ENCODE assay signal across 19 mouse cellular contexts in the genomic region with DNA sequence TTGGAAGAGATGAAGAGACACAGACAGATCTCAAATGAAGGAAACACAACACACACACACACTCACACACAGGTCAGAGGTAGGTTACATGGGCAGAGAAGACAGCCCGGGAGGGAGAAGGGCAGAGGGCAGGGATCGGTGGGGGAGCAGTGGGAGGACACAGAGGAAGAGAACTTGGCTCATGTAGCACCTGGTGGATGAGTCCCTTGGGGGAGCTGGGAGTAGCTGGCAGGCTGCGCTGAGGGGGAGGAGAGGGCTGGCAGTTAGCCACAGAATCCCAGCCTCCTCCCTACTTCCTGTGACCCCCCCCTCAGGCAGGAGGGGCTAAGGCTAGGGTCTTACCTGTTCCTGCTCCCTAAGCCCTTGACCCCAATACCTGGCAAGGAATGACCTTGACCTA. TPM values are rescaled to one million over a fixed set of nuclear protein-coding genes. Genes with fewer than 3 reads are reported as not detected.
DNase-seq lines count a peak whose midpoint lies in the region; ATAC-seq and TF ChIP-seq lines count a peak whose summit lies in the region.
"Had no signal": no experiment of that assay in that cellular context is flagged by ENCODE, and none has a peak within 500 bp of the region (broad histone marks: within the 10 kb centered on the region; RNA-seq: fewer than 3 reads in every experiment).

A gene (minus strand): TSS at position 300 of the 400 bp plus-strand sequence.

- no peak for ATAC-seq in embryonic facial prominence, embryonic 14.5 days (ENCODE audit: low read depth)
- no peak for ATAC-seq in kidney, postnatal 0 days (replicated peaks; ENCODE audit: low FRiP score, low read depth)
- no peak for ATAC-seq in kidney, embryonic 14.5 days (ENCODE audit: low FRiP score, low TSS enrichment)
- ATAC-seq: liver, embryonic 12.5 days had no signal

- H3K9ac ChIP-seq in embryonic facial prominence, embryonic 14.5 days (ENCODE audit: low read depth, low read length) = no peak within 1 kb of the TSS
- no peak within 1 kb of the TSS for H3K9ac ChIP-seq in kidney, postnatal 0 days (ENCODE audit: low read depth, low read length)
- no peak within 1 kb of the TSS for H3K9ac ChIP-seq in kidney, embryonic 14.5 days (ENCODE audit: low read depth, low read length)
- H3K9ac ChIP-seq: embryonic facial prominence, embryonic 12.5 days; hindbrain, embryonic 15.5 days; liver, embryonic 12.5 days had no signal

- no peak within 1 kb of the TSS for H3K27ac ChIP-seq in embryonic facial prominence, embryonic 14.5 days (replicated peaks; ENCODE audit: low read depth, low read length)
- no peak within 1 kb of the TSS for H3K27ac ChIP-seq in embryonic facial prominence, embryonic 10.5 days (replicated peaks)
- no peak within 1 kb of the TSS for H3K27ac ChIP-seq in kidney, postnatal 0 days
- no peak within 1 kb of the TSS for H3K27ac ChIP-seq in kidney, embryonic 14.5 days (ENCODE audit: low read depth, low read length)
- H3K27ac ChIP-seq: embryonic facial prominence, embryonic 12.5 days; hindbrain, embryonic 15.5 days; limb, embryonic 10.5 days; liver, embryonic 12.5 days; midbrain, embryonic 10.5 days had no signal

- DNase-seq in embryonic facial prominence, embryonic 14.5 days (ENCODE audit: low spot score) = peak; percentile 13
- DNase-seq in embryonic facial prominence, embryonic 10.5 days (ENCODE audit: low spot score) = no peak
- peak; percentile 11 for DNase-seq in kidney, postnatal 0 days (ENCODE audit: low spot score)
- peak; percentile 12 to 42 for DNase-seq in adrenal gland, postnatal 36 days
- peak; percentile 23 to 27 for DNase-seq in kidney, postnatal 4 days
- no peak for DNase-seq in left cerebral cortex, postnatal 14 days (ENCODE audit: low spot score in 2 of 2)
- DNase-seq in spleen, postnatal 4 days (ENCODE audit: low spot score in 2 of 2) = no peak
- DNase-seq: cerebellum, postnatal 25 days; gastrocnemius, postnatal 14 days; lung, postnatal 36 days had no signal

- no peak within 1 kb of the TSS for H3K4me2 ChIP-seq in embryonic facial prominence, embryonic 14.5 days (ENCODE audit: low read depth, low read length)
- no peak within 1 kb of the TSS for H3K4me2 ChIP-seq in kidney, postnatal 0 days (ENCODE audit: low read length)
- H3K4me2 ChIP-seq in kidney, embryonic 14.5 days (replicated peaks; ENCODE audit: low read depth, low read length) = no peak within 1 kb of the TSS
- H3K4me2 ChIP-seq: embryonic facial prominence, embryonic 12.5 days; hindbrain, embryonic 15.5 days; liver, embryonic 12.5 days had no signal

- no peaks in the 10 kb centered on the region for H3K27me3 ChIP-seq in embryonic facial prominence, embryonic 14.5 days (replicated peaks; ENCODE audit: control insufficient read depth, insufficient read depth, low read length)
- no peaks in the 10 kb centered on the region for H3K27me3 ChIP-seq in embryonic facial prominence, embryonic 10.5 days (replicated peaks; ENCODE audit: low read depth, poor library complexity, severe bottlenecking)
- H3K27me3 ChIP-seq in kidney, postnatal 0 days (ENCODE audit: insufficient read depth, low read length) = no peaks in the 10 kb centered on the region
- no peaks in the 10 kb centered on the region for H3K27me3 ChIP-seq in kidney, embryonic 14.5 days (ENCODE audit: control insufficient read depth, insufficient read depth, low read length)
- H3K27me3 ChIP-seq: embryonic facial prominence, embryonic 12.5 days; hindbrain, embryonic 15.5 days; liver, embryonic 12.5 days had no signal

- no peaks in the 10 kb centered on the region for H3K4me1 ChIP-seq in embryonic facial prominence, embryonic 14.5 days (ENCODE audit: control insufficient read depth, insufficient read depth, low read length)
- H3K4me1 ChIP-seq in embryonic facial prominence, embryonic 10.5 days = 0 out of 2 replicates have a peak, but pooled peaks cover 5% of the 10 kb centered on the region
- H3K4me1 ChIP-seq in kidney, postnatal 0 days (replicated peaks; ENCODE audit: insufficient read depth, low read length) = no peaks in the 10 kb centered on the region; the same call in 1 of the 2 replicates
- H3K4me1 ChIP-seq in kidney, embryonic 14.5 days (ENCODE audit: control insufficient read depth, insufficient read depth, low read length) = no peaks in the 10 kb centered on the region
- H3K4me1 ChIP-seq: embryonic facial prominence, embryonic 12.5 days; hindbrain, embryonic 15.5 days; midbrain, embryonic 10.5 days had no signal

- no peak for TF ChIP-seq CTCF in kidney, postnatal 0 days (IDR thresholded peaks at IDR 0.05; ENCODE audit: low read depth)

- intact Hi-C loops in left cerebral cortex, postnatal 14 days (cut with DNase I) = no loop called here

- no peak within 1 kb of the TSS for H3K4me3 ChIP-seq in embryonic facial prominence, embryonic 14.5 days (ENCODE audit: low read depth, low read length)
- no peak within 1 kb of the TSS for H3K4me3 ChIP-seq in embryonic facial prominence, embryonic 10.5 days
- H3K4me3 ChIP-seq in kidney, postnatal 0 days (replicated peaks; ENCODE audit: low read depth, low read length) = no peak within 1 kb of the TSS
- H3K4me3 ChIP-seq in kidney, embryonic 14.5 days (ENCODE audit: low read length) = no peak within 1 kb of the TSS
- H3K4me3 ChIP-seq: embryonic facial prominence, embryonic 12.5 days; hindbrain, embryonic 15.5 days; limb, embryonic 10.5 days; liver, embryonic 12.5 days; midbrain, embryonic 10.5 days had no signal

- WGBS in embryonic facial prominence, embryonic 14.5 days = 28% methylated on average over 3 of the region's 3 CpGs
- WGBS in embryonic facial prominence, embryonic 10.5 days = 62% methylated on average over 3 of the region's 3 CpGs
- WGBS in kidney, postnatal 0 days = 0% methylated on average over 2 of the region's 3 CpGs
- 0% methylated on average over 2 of the region's 3 CpGs for WGBS in kidney, embryonic 14.5 days

- no peaks in the 10 kb centered on the region for H3K36me3 ChIP-seq in embryonic facial prominence, embryonic 14.5 days (ENCODE audit: control insufficient read depth, insufficient read depth, low read length)
- no peaks in the 10 kb centered on the region for H3K36me3 ChIP-seq in embryonic facial prominence, embryonic 10.5 days (replicated peaks)
- H3K36me3 ChIP-seq in kidney, postnatal 0 days (ENCODE audit: insufficient read depth, low read length) = no peaks in the 10 kb centered on the region
- H3K36me3 ChIP-seq in kidney, embryonic 14.5 days (ENCODE audit: control insufficient read depth, insufficient read depth, low read length) = no peaks in the 10 kb centered on the region
- H3K36me3 ChIP-seq: embryonic facial prominence, embryonic 12.5 days; hindbrain, embryonic 15.5 days; limb, embryonic 10.5 days; liver, embryonic 12.5 days; midbrain, embryonic 10.5 days had no signal

- H3K9me3 ChIP-seq in embryonic facial prominence, embryonic 14.5 days (ENCODE audit: control insufficient read depth, low read length) = no peaks in the 10 kb centered on the region
- H3K9me3 ChIP-seq in embryonic facial prominence, embryonic 10.5 days = no peaks in the 10 kb centered on the region
- H3K9me3 ChIP-seq in kidney, postnatal 0 days (replicated peaks; ENCODE audit: low read length) = no peaks in the 10 kb centered on the region
- H3K9me3 ChIP-seq in kidney, embryonic 14.5 days (ENCODE audit: control insufficient read depth, low read length) = no peaks in the 10 kb centered on the region
- H3K9me3 ChIP-seq: embryonic facial prominence, embryonic 12.5 days; hindbrain, embryonic 15.5 days; limb, embryonic 10.5 days; liver, embryonic 12.5 days; midbrain, embryonic 10.5 days had no signal

RNA-seq across cellular contexts. Expression of the gene that starts here (rescaled TPM):
- 0.22 TPM in 1 of 2 replicates, not detected in the other for polyA plus RNA-seq in embryonic facial prominence, embryonic 14.5 days (2014; fragmentation: Nextera tagmentation; extraction: Ambion mirVana)
- not detected in 2 replicates for polyA plus RNA-seq in embryonic facial prominence, embryonic 10.5 days (2016; fragmentation: Nextera tagmentation; extraction: Ambion mirVana)
- not detected in 2 replicates for polyA plus RNA-seq in kidney, postnatal 0 days (2015; fragmentation: Nextera tagmentation; extraction: Ambion mirVana)
- polyA plus RNA-seq in kidney, embryonic 14.5 days (2014; fragmentation: Nextera tagmentation; extraction: Ambion mirVana) = 0.11 TPM in 1 of 2 replicates, not detected in the other
- total RNA-seq in adrenal gland, postnatal 36 days (2021) = not detected
- not detected for total RNA-seq in left cerebral cortex, postnatal 14 days (2021)
- total RNA-seq: gastrocnemius, postnatal 14 days; heart, postnatal 10 days had no signal
- polyA plus RNA-seq: embryonic facial prominence, embryonic 12.5 days; hindbrain, embryonic 15.5 days; limb, embryonic 10.5 days; liver, embryonic 12.5 days; midbrain, embryonic 10.5 days; neural tube, embryonic 14.5 days; spleen, adult 2 months had no signal

Comparison
In these comparisons a context has a peak if more than half of its experiments do, and no peak if none do; other contexts are left out.
1. Peak in DNase-seq in embryonic facial prominence, embryonic 14.5 days; RNA of the gene not detected or under 1 TPM.
2. Peak in DNase-seq in kidney, postnatal 0 days; RNA of the gene not detected or under 1 TPM.
3. Peak in DNase-seq in adrenal gland, postnatal 36 days; RNA of the gene not detected or under 1 TPM.
4. DNase-seq: peak in kidney, postnatal 4 days (2 of 2); none in embryonic facial prominence, embryonic 10.5 days (single experiment), left cerebral cortex, postnatal 14 days (0 of 2) and spleen, postnatal 4 days (0 of 2).